Mouse (Mus musculus) midbrain, postnatal 0 days (tissue): ENCODE measurements around the gene Lyst. TPM values are rescaled to one million over a fixed set of nuclear protein-coding genes. Genes with fewer than 3 reads are reported as not detected.

ENCODE experiments used
- ATAC-seq: fragments of 200-750 bp; cut with Nextera tagmentation; 2 replicates; pipeline ENCODE4 v1.8.0; 2017; ENCODE audit warnings: moderate number of reproducible peaks, mild to moderate bottlenecking, moderate TSS enrichment, moderate library complexity; ENCODE audit not compliant: low FRiP score
- DNase-seq: peaks from one replicate; pipeline ENCODE4 v3.0.0-alpha.2; 2015; ENCODE audit warnings: low spot score
- H3K27ac ChIP-seq: fragments of 300-500 bp; sonication (generic); 2 replicates; pipeline ENCODE4 v1.5.1; 2014; ENCODE audit warnings: low read depth, mild to moderate bottlenecking, low read length, mixed read lengths
- H3K27me3 ChIP-seq: fragments of 300-500 bp; sonication (generic); 2 replicates; pipeline ENCODE4 v1.6.1; 2014; ENCODE audit warnings: low read length, control low read depth, mixed read lengths; ENCODE audit not compliant: insufficient read depth
- H3K36me3 ChIP-seq: fragments of 300-500 bp; sonication (generic); 2 replicates; pipeline ENCODE4 v1.6.1; 2014; ENCODE audit warnings: low read length, control low read depth, mixed read lengths; ENCODE audit not compliant: insufficient read depth
- H3K4me1 ChIP-seq: fragments of 300-500 bp; sonication (generic); 2 replicates; pipeline ENCODE4 v1.6.1; 2014; ENCODE audit warnings: mild to moderate bottlenecking, control low read depth, antibody characterized with exemption, low read length, mixed read lengths; ENCODE audit not compliant: insufficient read depth
- H3K4me2 ChIP-seq: fragments of 300-500 bp; sonication (generic); 2 replicates; pipeline ENCODE4 v1.6.1; 2014; ENCODE audit warnings: low read depth, mild to moderate bottlenecking, low read length, mixed read lengths; ENCODE audit not compliant: poor library complexity, severe bottlenecking
- H3K4me3 ChIP-seq: fragments of 300-500 bp; sonication (generic); 2 replicates; pipeline ENCODE4 v1.5.1; 2014; ENCODE audit warnings: low read depth, mild to moderate bottlenecking, low read length, moderate library complexity
- H3K9ac ChIP-seq: fragments of 300-500 bp; sonication (generic); replicated peaks from 2 replicates; pipeline ENCODE4 v1.6.1; 2014; ENCODE audit warnings: mild to moderate bottlenecking, low read length, moderate library complexity, mixed read lengths; ENCODE audit not compliant: poor library complexity, severe bottlenecking
- H3K9me3 ChIP-seq: fragments of 300-500 bp; sonication (generic); 2 replicates; pipeline ENCODE4 v1.6.1; 2016; ENCODE audit warnings: low read length, control low read depth
- CTCF ChIP-seq: IDR thresholded peaks from 2 replicates; pipeline ENCODE4 v1.5.1; 2016; ENCODE audit warnings: antibody characterized with exemption, mild to moderate bottlenecking
- WGBS: fragments of 180-500 bp; shearing (Covaris S2); extraction: QIAGEN DNeasy Blood & Tissue Kit; methylation state at CpG from one replicate; pipeline ENCODE4 v1.1.7; 2014; 5-methylcytosine and 5-hydroxymethylcytosine counted together
- polyA plus RNA-seq: library from polyadenylated mRNA; unstranded; fragments of >200 nt; fragmentation: Nextera tagmentation; extraction: Ambion mirVana; gene quantifications from 2 replicates; pipeline ENCODE4 v1.2.1, GENCODE M21; 2015
- total RNA-seq: library from RNA; depleted of rRNA; stranded (reverse); fragments of >200 nt; gene quantifications from 2 replicates; pipeline ENCODE4 v1.2.3, GENCODE M21; 2014; rRNA removed

Gene Lyst
- total and polyA plus RNA-seq, 2 experiments from 2014 or later = 5.2 to 15.9 TPM

DNA sequence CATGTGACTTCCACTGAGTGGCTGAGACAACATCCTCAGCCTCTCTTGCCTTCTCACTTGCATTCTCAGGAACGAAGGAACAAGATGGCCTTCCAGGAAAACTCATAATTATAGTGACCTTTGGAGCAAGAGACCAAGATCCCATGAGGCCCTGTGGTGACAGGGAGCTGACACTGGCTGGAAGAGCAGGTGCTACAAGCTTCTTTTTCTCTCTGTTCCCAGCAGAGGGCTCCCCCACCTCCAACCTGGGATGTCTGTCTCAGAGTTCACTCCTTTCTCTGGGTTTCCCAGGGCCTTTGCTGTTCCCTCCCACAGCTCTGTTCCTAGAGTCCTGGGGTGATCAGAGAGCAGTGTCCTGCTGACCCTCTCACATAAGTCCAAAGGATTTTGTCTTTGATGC is 237.9 kb downstream of the Lyst start:
- TF ChIP-seq CTCF = no peak
- H3K4me2 ChIP-seq = no peak overlapping the region
- ATAC-seq (no peak), DNase-seq (no peak)
- H3K4me1 ChIP-seq = no peaks in the 10 kb centered on the region
- WGBS = 33% methylated on average over 1 of the region's 1 CpGs
- H3K9ac ChIP-seq = no peak overlapping the region
- H3K27me3 ChIP-seq = no peaks in the 10 kb centered on the region
- H3K36me3 ChIP-seq = no peaks in the 10 kb centered on the region
- H3K9me3 ChIP-seq = no peaks in the 10 kb centered on the region
- H3K27ac ChIP-seq = no peak overlapping the region
- H3K4me3 ChIP-seq = no peak overlapping the region

Other genes with a start within 250 kb of the Lyst start
- gene Gpr137b, start 196.4 kb upstream of the Lyst start, total RNA-seq = 25.4 and 26.2 TPM in 2 replicates
- gene Gpr137b, start 196.4 kb upstream of the Lyst start, polyA plus RNA-seq = 23.9 and 26.3 TPM in 2 replicates
- 63.0 and 70.6 TPM in 2 replicates for gene Nid1, start 152.8 kb upstream of the Lyst start, total RNA-seq
- 27.3 and 31.2 TPM in 2 replicates for gene Nid1, start 152.8 kb upstream of the Lyst start, polyA plus RNA-seq
- 178 and 187 TPM in 2 replicates for gene Gng4, start 193.7 kb downstream of the Lyst start, total RNA-seq
- 144 and 150 TPM in 2 replicates for gene Gng4, start 193.7 kb downstream of the Lyst start, polyA plus RNA-seq